Mouse (Mus musculus) midbrain, embryonic 12.5 days (tissue): ENCODE data around the gene Tlnrd1. TPM values are rescaled to one million over a fixed set of nuclear protein-coding genes. Genes with fewer than 3 reads are reported as not detected.

Experiments
- ATAC-seq: fragments of 200-750 bp; cut with Nextera tagmentation; 2 replicates; pipeline ENCODE4 v1.8.0; 2017; ENCODE audit warnings: low read depth, moderate TSS enrichment, moderate library complexity; ENCODE audit not compliant: low FRiP score
- H3K27ac ChIP-seq: fragments of 300-500 bp; sonication (generic); replicated peaks from 2 replicates; pipeline ENCODE4 v1.5.1; 2016; ENCODE audit warnings: mild to moderate bottlenecking
- H3K27me3 ChIP-seq: fragments of 300-500 bp; sonication (generic); 2 replicates; pipeline ENCODE4 v1.6.1; 2016; ENCODE audit warnings: mild to moderate bottlenecking
- H3K36me3 ChIP-seq: fragments of 300-500 bp; sonication (generic); 2 replicates; pipeline ENCODE4 v1.6.1; 2016
- H3K4me1 ChIP-seq: fragments of 300-500 bp; sonication (generic); 2 replicates; pipeline ENCODE4 v1.6.1; 2016
- H3K4me2 ChIP-seq: fragments of 300-500 bp; sonication (generic); replicated peaks from 2 replicates; pipeline ENCODE4 v1.6.1; 2016; ENCODE audit warnings: mild to moderate bottlenecking, moderate library complexity
- H3K4me3 ChIP-seq: fragments of 300-500 bp; sonication (generic); 2 replicates; pipeline ENCODE4 v1.5.1; 2016; ENCODE audit warnings: mild to moderate bottlenecking
- H3K9ac ChIP-seq: fragments of 300-500 bp; sonication (generic); replicated peaks from 2 replicates; pipeline ENCODE4 v1.6.1; 2016; ENCODE audit warnings: mild to moderate bottlenecking, moderate library complexity
- H3K9me3 ChIP-seq: fragments of 300-500 bp; sonication (generic); 2 replicates; pipeline ENCODE4 v1.6.1; 2016; ENCODE audit warnings: mild to moderate bottlenecking
- WGBS: fragments of 180-500 bp; shearing (Covaris S2); methylation state at CpG from one replicate; pipeline ENCODE4 v1.1.7; 2016; 5-methylcytosine and 5-hydroxymethylcytosine counted together
- polyA plus RNA-seq: library from polyadenylated mRNA; unstranded; fragments of >200 nt; fragmentation: Nextera tagmentation; extraction: Ambion mirVana; gene quantifications from 2 replicates; pipeline ENCODE4 v1.2.1, GENCODE M21; 2016

The Tlnrd1 gene
- polyA plus RNA-seq, 1 experiment from 2014 or later: 15.9 TPM

DNA sequence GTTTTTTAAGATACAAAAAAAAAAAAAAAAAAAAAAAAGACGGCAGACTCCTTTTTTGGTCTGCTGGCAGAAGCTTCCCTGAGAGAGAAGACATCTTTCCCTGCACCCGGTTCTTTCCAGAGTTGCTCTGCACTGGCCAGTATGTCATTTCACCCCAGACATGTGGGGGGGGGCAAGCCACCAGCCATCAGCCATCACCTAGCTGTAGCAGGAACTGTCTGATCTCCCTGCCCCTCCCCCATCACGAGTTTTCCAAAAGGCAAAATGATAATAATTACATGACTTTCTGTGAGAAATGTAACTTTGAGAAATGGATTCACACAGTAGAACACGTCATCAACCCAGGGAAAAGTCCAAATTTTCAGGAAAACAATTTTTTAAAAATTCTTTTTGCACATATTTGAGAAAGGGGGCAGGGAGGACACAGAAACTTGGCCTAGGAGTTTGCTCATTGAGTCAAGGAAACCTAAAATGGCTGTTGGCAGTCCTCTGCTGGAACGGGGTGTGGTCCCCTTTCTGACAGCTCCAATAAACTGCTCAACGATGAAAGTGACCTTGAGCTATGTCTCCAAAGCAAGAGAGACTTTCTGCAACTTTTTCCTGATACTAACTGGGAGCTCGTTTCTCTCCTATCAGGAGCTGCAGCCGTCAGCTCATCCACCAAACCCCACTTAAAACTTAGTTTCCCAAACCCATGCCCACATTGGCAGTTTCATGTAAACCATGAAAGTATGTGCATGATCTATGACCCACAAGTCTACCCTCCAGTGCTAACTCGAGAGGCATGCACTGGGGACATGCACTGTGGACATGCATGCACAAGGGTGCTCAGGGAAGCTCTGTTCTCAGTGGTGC lies 27.5 kb downstream of the Tlnrd1 start:
- H3K27me3 ChIP-seq: 0 out of 2 replicates have a peak, but pooled peaks cover 5% of the 10 kb centered on the region
- WGBS: 87% methylated on average over 9 of the region's 9 CpGs

GRCm38 (mm10) chr7:83855203-83855602 lies 28.9 kb downstream of the Tlnrd1 start:
- no peak overlapping the region for H3K9ac ChIP-seq
- H3K4me1 ChIP-seq: peaks cover 11% of the 10 kb centered on the region; the same call in 1 of the 2 replicates
- 97% methylated on average over 1 of the region's 1 CpGs for WGBS
- ATAC-seq: no peak
- no peak overlapping the region for H3K4me2 ChIP-seq
- no peaks in the 10 kb centered on the region for H3K36me3 ChIP-seq
- no peak overlapping the region for H3K4me3 ChIP-seq
- H3K9me3 ChIP-seq: no peaks in the 10 kb centered on the region
- 0 out of 2 replicates have a peak, but pooled peaks cover 5% of the 10 kb centered on the region for H3K27me3 ChIP-seq
- no peak overlapping the region for H3K27ac ChIP-seq

More for the DNA sequence above, 27.5 kb downstream of the Tlnrd1 start:
- Histone ChIP-seq H3K4me3 (no peak overlapping the region), H3K36me3 (no peaks in the 10 kb centered on the region), H3K9ac (no peak overlapping the region), H3K27ac (no peak overlapping the region), H3K4me2 (no peak overlapping the region), H3K4me1 (peaks cover 11% of the 10 kb centered on the region; the same call in 1 of the 2 replicates), H3K9me3 (no peaks in the 10 kb centered on the region)
- ATAC-seq: no peak

DNA sequence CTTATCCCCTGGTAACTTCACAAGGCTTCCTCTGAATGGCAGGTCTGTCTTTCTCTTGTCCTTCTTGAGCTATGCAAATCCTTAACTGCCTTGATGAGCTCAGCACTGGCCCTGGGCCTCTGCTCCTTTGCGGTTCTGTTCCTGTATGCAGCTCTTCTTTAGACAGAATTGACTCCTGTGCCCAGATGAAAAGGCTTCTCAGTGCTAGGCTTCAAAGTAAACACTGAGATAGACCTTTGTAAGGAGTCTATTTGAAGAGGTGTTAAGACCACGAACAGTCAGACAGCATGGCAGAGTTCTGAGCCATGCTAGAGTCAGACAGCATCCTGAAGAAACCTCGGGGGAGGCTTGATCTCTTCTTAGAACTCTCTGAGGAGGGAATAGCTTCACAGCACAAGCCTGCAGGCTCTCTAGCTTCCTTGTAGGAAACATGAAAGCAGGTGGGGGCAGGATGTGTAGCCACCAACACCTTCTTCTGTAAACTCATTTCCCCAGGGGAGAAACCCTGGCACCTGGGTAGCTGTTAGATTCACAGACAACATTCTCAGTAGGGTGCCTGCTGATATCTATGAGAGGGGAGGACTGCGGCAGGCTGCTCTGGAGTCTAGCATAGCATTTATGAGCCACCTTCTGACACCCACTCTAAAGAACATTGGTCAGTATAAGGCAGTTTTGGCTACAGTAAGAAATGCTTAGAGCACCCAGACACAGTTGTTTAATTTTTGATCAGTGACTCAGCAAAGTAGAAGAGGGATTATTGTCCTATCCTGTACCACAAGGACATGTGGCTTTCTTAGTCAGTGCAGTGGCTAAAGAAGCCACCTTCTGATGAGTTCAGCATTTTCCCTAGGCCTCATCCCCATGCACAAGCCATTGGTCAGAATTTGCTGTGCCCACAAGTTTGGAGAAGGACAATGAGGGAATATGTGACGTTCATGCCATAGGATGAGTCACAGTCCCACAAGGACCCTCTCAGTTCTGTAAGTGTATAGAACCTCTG lies 31.4 kb downstream of the Tlnrd1 start:
- 36% methylated on average over 5 of the region's 5 CpGs for WGBS
- H3K4me2 ChIP-seq: no peak overlapping the region
- H3K36me3 ChIP-seq: no peaks in the 10 kb centered on the region
- no peak for ATAC-seq
- no peak overlapping the region for H3K4me3 ChIP-seq
- no peak overlapping the region for H3K27ac ChIP-seq
- H3K4me1 ChIP-seq: peaks cover 11% of the 10 kb centered on the region; the same call in 1 of the 2 replicates
- H3K9me3 ChIP-seq: no peaks in the 10 kb centered on the region
- 0 out of 2 replicates have a peak, but pooled peaks cover 5% of the 10 kb centered on the region for H3K27me3 ChIP-seq
- H3K9ac ChIP-seq: no peak overlapping the region

DNA sequence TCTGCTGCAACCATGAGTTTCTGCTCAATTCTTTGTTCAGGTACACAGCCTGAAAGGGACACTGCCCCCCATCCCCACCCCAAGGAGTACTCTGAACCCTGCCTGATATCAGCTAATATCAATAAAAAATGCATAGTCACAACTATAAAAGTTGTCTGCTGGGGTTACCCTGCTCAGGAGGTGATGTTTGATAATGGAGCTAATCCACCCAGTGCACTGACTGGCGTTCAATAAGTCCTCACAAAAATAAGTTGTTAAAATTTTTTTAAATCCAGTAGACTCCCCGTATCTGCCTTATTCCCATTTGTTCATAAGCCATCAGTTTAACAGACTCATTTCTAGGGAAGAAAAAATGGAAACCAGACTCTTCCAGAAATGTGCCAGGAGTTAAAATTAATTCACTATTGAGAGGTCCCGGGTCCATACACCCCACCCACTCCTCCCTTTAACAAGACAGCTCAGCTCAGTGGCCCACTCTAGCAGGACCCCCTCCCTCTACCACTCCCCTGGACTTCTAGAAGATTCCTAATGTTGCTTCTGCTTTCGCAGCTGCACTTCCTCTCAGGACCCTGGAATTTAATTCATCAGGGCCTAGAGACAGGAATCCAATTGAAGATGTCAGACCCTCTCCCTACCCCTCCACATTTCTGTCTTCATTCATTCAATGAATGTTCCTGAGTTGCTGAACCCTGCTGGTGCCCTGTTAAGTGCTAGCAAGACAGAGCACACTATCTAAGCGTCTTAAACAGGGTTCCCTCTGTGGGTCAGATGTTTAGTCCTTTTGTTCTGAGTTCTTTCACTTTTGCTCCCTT lies 32.3 kb downstream of the Tlnrd1 start:
- 46% methylated on average over 5 of the region's 5 CpGs for WGBS
- H3K4me1 ChIP-seq: peaks cover 16% of the 10 kb centered on the region; the same call in 1 of the 2 replicates
- no peaks in the 10 kb centered on the region for H3K36me3 ChIP-seq
- H3K27me3 ChIP-seq: 0 out of 2 replicates have a peak, but pooled peaks cover 5% of the 10 kb centered on the region
- H3K9ac ChIP-seq: no peak overlapping the region
- no peak overlapping the region for H3K4me3 ChIP-seq
- no peak for ATAC-seq
- no peak overlapping the region for H3K27ac ChIP-seq
- no peak overlapping the region for H3K4me2 ChIP-seq
- H3K9me3 ChIP-seq: no peaks in the 10 kb centered on the region

GRCm38 (mm10) chr7:83847187-83848075 lies 36.7 kb downstream of the Tlnrd1 start:
- peaks cover 12% of the 10 kb centered on the region; the same call in 1 of the 2 replicates for H3K4me1 ChIP-seq
- no peaks in the 10 kb centered on the region for H3K36me3 ChIP-seq
- no peak for ATAC-seq
- H3K27me3 ChIP-seq: no peaks in the 10 kb centered on the region
- 67% methylated on average over 4 of the region's 5 CpGs for WGBS
- H3K4me2 ChIP-seq: no peak overlapping the region
- H3K9ac ChIP-seq: no peak overlapping the region
- H3K4me3 ChIP-seq: no peak overlapping the region
- H3K27ac ChIP-seq: no peak overlapping the region
- H3K9me3 ChIP-seq: no peaks in the 10 kb centered on the region

DNA sequence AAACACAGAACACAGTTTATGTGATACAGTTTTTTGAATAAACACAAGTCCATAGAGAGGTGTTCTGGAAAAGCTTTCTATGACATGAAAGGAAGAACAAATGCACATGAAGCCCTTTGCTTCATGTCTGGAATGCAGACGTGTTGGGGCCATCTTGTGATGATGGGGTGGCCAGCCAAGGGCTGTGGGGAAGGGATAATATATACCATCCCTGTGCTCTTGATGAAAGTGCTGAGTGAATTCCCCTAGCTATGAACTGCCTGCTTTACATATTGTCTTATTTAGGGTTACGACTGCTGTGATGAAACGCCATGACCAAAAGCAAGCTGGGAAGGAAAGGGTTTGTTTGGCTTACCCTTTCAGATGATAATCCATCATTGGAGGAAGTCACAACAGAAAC lies 39.3 kb downstream of the Tlnrd1 start:
- Histone ChIP-seq H3K4me1 (0 out of 2 replicates have a peak, but pooled peaks cover 5% of the 10 kb centered on the region), H3K27ac (no peak overlapping the region), H3K9ac (no peak overlapping the region), H3K27me3 (no peaks in the 10 kb centered on the region), H3K36me3 (no peaks in the 10 kb centered on the region), H3K9me3 (no peaks in the 10 kb centered on the region), H3K4me3 (no peak overlapping the region), H3K4me2 (no peak overlapping the region)
- WGBS: 94% methylated on average over 3 of the region's 3 CpGs
- ATAC-seq: no peak

- H3K27ac ChIP-seq: no peak overlapping the region
- no peak for ATAC-seq
- H3K4me1 ChIP-seq: 0 out of 2 replicates have a peak, but pooled peaks cover 5% of the 10 kb centered on the region
- H3K36me3 ChIP-seq: no peaks in the 10 kb centered on the region
- no peaks in the 10 kb centered on the region for H3K9me3 ChIP-seq
- WGBS: 51% methylated on average over 6 of the region's 6 CpGs
- no peak overlapping the region for H3K4me2 ChIP-seq
- no peak overlapping the region for H3K9ac ChIP-seq
- H3K27me3 ChIP-seq: no peaks in the 10 kb centered on the region
- no peak overlapping the region for H3K4me3 ChIP-seq
These were observed 41.4 kb downstream of the Tlnrd1 start for GRCm38 (mm10) chr7:83842486-83843259.

GRCm38 (mm10) chr7:83840076-83840475 lies 44.0 kb downstream of the Tlnrd1 start:
- ATAC-seq: no peak
- WGBS: 74% methylated on average over 2 of the region's 2 CpGs

DNA sequence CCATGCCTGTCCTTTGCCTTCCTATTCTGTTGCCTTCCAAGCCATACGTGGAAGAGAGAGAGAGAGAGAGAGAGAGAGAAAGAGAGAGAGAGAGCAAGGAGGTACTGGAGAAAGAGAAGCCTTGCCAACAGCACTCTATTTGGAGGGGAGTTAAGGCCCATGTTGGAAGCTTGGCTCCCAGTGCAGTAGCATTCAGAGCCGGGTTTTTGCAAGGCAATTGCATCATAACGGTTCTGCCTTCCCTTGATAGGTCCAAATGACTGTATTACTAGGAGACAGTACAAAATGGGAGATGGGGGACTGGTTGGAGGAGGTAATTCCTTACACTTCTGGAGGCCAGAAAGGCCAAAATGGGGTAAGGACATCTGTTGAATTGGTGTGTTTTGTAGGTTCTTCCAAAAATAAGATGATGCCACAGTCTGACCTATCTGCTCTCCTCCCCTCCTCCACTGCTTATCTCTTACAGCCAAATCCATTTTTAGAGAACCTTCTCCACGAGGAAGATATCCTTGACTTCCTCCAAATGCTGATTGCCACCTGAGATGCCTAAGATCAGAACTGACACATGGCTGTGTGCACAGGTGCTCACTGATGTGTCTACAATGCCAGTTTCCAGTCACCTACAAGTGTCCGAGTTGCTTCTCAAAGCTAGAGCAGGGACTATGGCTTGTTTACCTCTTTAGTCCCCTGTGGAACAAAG lies 45.4 kb downstream of the Tlnrd1 start:
- Histone ChIP-seq H3K9ac (no peak overlapping the region), H3K27me3 (no peaks in the 10 kb centered on the region), H3K4me1 (no peaks in the 10 kb centered on the region), H3K4me2 (no peak overlapping the region), H3K9me3 (no peaks in the 10 kb centered on the region), H3K4me3 (no peak overlapping the region), H3K36me3 (no peaks in the 10 kb centered on the region), H3K27ac (no peak overlapping the region)
- WGBS: 83% methylated on average over 5 of the region's 5 CpGs
- no peak for ATAC-seq

More at GRCm38 (mm10) chr7:83840076-83840475, 44.0 kb downstream of the Tlnrd1 start:
- Histone ChIP-seq H3K4me2 (no peak overlapping the region), H3K4me1 (no peaks in the 10 kb centered on the region), H3K9me3 (no peaks in the 10 kb centered on the region), H3K27me3 (no peaks in the 10 kb centered on the region), H3K36me3 (no peaks in the 10 kb centered on the region), H3K4me3 (no peak overlapping the region), H3K27ac (no peak overlapping the region), H3K9ac (no peak overlapping the region)
